Mouse (Mus musculus): ENCODE results near the gene Fam170b. TPM values are rescaled to one million over a fixed set of nuclear protein-coding genes. Genes with fewer than 3 reads are reported as not detected.

Fam170b gene
- total RNA-seq, 2 experiments from 2014 or later, result not detected

Other genes with a start within 250 kb of the Fam170b start
- gene Prrxl1, start 234.6 kb upstream of the Fam170b start, total RNA-seq (2021), result not detected
- gene 3425401B19Rik, start 148.7 kb upstream of the Fam170b start, total RNA-seq (2021), result 100 to 1,000 TPM; 269 to 303 TPM
- gene Tmem273, start 48.0 kb upstream of the Fam170b start, total RNA-seq (2021), result not detected
- 1 to 10 TPM; 2.5 to 3.0 TPM for gene Vstm4, start 22.8 kb downstream of the Fam170b start, total RNA-seq (2021)
- gene Lrrc18, start 157.4 kb downstream of the Fam170b start, total RNA-seq (2021), result under 1 TPM; 0.13 to 0.21 TPM